Mouse (Mus musculus): ENCODE data around the gene Rbm6.
A peak's percentile ranks its signal among the peaks of the same experiment; 100 is the strongest.

Gene Rbm6

DNA sequence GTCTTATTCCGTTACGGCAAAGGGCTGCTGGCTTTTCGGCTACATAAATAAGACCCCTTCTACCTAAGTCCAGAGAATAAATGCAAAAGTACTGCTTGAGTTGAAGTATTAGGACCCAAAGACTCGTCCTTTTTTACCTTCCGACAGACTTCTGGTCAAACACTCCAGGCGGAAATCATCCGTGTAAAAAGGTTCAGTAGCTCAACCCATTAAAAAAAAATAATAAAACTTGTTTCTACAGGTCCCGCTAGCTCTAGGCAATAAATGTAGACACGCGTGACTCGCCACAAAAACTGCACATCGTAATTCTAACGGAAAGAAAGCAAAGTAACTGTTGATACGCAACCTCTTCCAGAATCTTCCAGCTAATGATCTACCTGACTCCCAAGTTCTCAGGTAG, at the start of gene Rbm6:
TSS of gene Rbm6 (minus strand) at position 101 of the 400 bp plus-strand sequence.
- DNase-seq (ENCODE audit: low spot score) = no peak

DNA sequence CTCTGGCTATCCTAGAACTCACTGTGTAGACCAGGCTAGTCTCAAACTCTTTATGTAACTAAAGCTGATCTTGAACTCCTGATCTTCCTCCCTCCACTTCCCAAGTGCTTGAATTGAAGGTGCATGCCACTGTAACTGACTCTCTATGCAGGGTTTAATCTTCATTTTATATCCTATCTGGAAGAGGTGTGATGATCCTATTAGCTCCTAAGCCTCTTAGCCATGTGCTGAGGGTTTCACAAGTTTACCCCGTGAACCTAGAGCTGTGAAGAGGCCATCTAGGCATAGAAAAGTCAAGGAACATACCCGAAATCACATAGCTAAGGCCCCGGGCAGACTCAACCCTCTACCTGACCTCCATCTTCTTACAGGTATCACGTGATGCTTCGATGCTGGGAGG, 46.4 kb upstream of the Rbm6 start:
- no peak for DNase-seq (ENCODE audit: low spot score)

DNA sequence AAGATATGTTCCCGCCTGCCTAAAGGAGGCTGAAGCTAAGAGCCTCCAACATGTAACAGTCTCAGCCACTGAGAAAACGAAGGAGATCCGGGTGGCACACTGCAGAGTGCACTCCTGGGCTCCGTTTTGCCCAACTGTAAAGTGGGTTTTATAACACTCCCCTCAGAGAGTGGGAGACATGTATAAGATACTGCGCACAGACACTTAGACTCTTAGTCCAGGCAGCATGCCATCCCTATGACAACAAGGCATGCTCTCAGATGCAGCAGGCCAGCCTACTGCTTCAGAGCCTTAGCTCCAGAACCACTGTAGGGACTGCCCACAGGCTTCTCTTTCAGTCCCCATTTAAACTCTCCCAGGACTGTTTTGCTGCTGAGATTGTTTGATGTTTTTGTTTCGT, 45.8 kb upstream of the Rbm6 start:
- no peak for DNase-seq (ENCODE audit: low spot score)

DNA sequence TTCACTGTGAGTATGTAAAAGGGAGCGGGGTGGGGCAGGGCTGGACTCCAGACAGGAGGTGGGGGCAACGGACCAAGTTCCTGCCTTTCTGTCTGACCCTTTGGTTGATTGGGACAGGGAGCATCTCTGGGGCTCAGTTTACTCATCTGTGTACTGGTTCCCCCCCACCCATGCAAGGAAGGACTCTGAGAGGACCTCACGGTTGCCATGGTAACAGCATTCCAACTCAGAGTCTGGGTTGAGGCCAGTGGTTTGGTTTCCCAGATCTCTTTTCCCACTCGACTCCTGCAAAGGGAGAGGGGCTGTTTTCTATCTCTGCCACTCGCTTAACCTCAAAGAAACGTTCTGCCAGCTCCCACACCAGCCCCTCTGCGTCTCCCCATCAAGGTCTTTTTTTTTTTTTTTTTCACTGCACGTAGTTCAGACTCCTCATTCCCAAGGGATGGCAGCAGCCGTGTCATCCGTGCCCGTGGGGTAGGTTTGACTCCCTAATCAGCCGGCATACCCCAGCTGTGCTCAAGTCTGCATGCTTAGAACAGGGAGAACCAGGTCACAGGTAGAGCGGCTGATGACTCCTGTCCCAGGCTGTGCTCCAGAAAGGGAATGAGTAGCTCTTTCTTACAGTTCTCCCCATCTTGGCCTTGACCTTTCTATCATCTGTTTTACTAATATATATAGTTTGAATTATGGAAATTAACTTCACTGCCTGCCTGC, 45.0 kb upstream of the Rbm6 start:
- peak; percentile 78 for DNase-seq (ENCODE audit: low spot score)

DNA sequence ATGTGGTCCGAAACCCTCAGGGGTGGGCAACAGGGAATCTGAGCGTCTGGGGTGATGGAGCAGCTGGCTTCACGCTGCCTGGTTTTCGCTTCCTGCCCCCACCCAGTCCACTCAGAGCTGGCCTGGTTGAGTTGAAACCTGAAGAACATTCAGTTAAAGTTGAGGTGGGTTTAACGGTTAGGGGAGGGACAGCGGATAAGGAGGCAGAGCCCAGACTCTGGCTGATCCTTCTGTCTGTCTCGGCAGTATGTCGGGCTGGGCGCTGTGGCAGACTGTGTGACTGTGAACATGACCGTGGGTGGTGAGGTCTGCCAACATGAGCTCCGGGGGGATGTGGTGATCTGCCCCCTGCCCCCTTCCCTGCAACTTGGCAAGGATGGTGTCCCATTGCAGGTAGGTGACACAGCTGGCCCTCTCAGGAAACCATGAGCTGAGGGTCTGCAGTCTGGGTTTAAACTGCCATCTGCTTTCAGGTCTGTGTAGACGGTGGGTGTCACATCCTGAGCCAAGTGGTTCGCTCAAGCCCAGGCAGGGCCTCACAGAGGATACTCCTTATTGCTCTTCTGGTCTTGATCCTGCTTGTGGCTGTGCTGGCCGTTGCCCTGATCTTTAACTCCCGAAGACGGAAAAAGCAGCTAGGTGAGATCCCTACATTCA, 41.9 kb upstream of the Rbm6 start:
- DNase-seq (ENCODE audit: low spot score) = no peak

DNA sequence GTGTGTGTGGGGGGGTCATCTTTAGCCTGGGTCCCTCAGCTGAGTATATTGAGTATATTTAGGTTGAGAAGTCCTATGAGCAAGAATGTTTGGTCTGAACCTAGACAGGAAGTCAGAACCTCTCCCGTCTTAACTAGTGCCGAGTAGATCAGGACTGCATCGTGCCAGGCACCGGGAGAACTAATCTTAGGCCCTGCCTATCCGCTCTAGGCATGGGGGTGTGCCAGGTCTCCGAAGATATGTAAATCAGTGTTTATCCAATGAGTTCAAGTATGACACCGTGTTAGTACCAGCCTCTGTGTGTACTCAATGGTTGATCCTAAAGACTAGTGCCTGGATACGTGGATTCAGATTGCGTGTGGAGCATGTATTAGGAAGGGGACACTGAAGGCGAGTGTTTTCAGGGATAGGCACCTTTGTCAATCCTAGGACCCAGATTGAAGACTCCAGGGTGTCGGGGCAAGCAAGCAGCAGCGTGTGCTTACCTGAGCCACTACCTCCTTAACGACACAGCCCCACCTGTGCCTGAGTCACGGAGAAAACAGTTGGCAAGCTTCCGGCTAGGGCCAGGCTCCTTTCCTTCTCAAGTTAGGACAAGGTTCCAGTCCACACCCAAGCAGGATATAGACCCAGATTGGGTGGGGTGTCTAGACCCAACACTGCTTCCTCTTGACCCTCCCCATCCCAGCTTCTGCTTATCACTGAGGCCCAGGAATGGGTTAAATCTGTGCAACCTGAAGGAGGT, 37.2 kb upstream of the Rbm6 start:
- no peak for DNase-seq (ENCODE audit: low spot score)

DNA sequence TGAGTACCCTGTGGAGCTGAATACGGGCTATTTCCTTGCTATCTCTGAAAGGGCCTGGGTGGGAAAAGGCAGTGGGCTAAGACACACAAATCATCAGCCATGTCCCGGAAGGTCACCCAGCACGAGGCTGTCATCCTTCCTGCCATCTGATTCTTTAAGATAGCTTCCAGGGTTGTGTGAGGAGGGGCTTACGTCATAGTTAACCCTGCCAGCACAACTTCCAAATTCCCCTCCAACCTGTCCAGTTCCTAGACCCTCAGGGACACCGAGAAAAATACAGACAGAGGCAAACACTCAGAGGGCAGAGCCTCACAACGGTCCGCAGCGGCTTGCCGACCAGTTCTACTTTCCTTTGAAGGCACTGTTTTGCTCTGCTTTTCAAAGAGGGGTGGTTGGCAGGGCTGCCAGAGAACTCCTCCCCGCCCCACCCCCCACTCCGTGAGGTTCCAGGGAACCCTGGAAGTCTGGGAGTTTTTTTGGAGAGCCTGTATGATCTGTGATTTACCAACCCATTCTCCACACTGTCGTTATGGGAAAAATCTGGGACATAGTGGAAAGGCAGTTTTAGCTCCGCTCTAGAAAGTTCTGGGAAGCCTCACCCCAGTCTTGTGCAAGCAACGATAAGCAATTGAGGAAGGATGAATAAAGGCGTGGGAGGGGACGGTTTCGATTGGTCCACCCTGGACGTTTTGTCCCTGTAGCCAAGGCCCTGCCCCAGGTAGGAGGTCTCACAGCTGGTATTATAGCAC, 35.5 kb upstream of the Rbm6 start:
- DNase-seq (ENCODE audit: low spot score) = no peak

DNA sequence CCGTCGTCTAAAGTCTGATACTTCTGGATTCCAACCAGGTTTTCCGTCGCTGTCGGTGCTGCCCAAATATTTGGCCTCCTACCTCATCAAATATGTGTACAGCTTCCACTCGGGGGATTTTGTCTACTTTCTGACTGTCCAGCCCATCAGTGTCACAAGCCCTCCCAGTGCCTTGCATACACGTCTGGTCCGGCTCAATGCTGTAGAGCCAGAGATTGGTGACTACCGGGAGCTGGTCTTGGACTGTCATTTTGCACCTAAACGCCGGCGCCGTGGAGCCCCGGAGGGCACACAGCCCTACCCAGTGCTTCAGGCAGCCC, 34.7 kb upstream of the Rbm6 start:
- DNase-seq (ENCODE audit: low spot score) = no peak

DNA sequence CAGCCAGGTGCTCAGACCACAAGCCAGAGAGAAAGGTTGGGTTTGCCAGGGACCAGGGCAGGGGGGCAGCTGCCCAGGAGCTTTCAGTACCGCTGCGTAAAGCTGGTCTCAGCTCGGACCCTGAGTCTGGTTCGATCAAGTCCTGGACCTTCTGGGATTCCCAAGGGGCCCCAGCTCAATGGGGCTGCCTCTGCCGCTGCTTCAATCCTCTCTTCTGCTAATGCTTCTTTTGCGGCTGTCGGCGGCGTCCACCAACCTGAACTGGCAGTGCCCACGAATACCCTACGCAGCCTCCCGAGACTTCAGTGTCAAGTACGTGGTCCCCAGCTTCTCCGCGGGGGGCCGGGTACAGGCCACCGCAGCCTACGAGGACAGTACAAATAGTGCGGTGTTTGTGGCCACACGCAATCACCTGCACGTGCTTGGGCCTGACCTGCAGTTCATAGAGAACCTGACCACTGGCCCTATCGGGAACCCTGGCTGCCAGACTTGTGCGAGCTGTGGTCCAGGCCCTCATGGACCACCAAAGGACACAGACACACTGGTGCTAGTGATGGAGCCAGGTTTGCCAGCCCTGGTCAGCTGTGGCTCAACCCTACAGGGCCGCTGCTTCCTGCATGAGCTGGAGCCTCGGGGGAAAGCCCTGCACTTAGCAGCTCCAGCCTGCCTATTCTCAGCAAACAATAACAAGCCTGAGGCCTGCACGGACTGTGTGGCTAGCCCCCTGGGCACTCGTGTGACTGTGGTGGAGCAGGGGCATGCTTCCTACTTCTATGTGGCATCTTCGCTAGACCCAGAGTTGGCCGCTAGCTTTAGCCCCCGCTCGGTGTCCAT, 34.1 kb upstream of the Rbm6 start:
- DNase-seq (ENCODE audit: low spot score) = no peak

DNA sequence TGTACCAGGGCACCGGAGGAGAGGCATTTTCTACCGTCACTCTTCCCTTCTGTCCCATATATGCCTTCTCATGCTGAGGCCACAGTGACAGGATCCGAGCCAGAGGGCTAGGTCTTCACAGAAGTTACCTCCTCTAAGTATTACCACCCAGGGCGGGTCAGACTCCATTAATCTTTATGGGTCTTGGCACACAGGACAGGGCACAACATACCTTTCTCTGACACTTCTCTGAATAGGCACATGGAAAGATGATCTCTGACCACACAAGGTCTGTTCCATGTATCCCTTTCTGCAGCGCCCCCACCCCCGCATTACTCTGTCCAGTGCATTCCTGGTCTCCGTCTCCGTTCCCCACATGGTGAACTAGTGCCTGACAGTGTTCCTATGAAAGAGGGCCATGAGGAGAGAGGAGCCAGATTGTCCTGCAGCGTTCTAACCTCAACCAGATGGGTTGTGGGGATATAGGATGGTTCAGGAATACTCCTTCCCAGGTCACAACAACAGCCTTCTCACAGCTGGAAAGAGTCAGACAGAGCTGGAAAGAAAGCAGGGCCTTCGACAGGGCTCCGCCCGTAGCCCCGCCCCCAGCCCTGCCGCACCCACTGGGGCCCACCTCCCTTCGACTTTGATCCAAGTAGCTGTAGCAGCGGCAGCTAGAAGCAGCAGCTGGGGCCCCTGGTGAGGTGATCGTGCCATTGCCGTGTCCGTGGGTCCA, 33.4 kb upstream of the Rbm6 start, which contains the start of gene Mst1r:
TSS of gene Mst1r (plus strand) at position 622 of the 715 bp plus-strand sequence.
- peak; percentile 75 for DNase-seq (ENCODE audit: low spot score)

DNA sequence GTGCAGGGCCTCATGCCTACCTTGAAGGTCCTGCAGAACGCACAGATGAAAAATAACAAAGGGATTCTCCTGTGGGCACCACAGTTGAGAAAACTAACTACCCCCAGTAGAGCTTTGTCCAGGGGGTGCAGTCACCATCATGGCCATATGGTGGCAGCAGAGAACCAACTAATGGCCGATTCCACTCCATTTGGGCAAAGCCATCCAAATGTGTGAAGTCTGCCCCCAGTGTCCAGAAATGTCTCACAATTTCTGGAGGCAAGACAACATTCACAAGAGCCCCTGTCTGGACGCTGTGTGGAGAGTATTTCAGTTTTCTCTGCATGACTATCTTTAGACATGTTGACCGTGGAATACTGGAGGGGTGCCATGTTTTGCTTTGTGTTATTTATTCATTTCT, 31.7 kb upstream of the Rbm6 start:
- DNase-seq (ENCODE audit: low spot score) = peak; percentile 94

DNA sequence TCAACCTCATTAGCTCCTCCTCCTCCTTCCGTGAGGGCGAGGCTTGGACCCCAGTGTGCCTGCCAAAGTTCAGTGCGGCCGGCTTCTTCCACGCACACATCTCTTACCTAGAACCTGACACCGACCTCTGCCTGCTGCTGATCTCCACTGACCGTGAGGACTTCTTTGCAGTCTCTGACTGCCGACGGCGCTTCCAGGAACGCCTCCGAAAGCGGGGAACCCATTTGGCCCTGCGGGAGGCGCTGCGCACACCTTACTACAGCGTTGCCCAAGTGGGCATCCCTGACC, 28.5 kb upstream of the Rbm6 start:
- no peak for DNase-seq (ENCODE audit: low spot score)

DNA sequence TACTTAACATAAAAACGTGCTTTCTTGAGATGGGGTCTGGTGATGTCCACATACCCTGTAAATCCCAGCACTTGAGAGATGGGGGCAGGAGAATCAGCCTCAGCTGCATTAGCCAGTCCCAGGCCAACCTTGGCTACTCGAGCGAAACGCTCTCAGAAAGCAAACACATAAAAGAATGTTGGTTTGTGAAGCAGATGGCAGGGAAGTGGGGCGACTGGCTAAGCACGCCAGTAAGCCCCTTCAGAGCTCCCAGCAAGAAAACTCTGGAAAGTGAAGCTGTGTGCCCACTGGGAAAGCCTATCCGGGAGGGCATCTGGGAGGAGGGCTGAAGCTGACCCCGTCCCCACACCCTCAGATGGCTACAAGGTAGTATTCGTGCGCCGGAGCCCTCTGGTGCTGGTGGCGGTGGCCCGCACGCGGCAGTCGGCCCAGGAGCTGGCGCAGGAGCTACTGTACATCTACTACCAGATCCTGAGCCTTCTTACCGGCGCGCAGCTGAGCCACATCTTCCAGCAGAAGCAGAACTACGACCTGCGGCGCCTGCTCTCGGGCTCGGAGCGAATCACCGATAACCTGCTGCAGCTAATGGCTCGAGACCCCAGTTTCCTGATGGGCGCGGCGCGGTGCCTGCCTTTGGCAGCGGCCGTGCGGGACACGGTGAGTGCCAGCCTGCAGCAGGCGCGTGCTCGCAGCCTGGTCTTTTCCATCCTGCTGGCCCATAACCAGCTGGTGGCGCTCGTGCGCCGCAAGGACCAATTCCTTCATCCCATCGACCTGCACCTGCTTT, 28.0 kb upstream of the Rbm6 start:
- peak; percentile 91 for DNase-seq (ENCODE audit: low spot score)

DNA sequence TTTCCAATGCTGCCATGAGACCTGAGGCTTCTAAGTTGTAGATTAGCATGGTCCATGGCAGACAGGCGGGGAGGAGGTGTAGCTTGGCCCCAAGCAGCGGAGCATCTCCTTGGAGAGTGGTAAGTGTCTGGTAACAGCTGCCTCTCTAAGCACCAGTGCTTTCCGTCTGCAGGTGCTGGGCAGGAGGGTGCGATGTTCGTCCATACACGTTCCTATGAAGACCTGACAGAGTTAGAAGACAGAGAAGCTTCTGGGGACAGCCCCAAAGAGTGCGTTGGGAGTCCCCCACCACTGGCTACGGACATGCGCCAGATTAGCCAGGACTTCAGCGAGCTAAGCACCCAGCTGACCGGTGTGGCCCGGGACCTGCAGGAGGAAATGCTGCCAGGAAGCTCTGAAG, 26.8 kb upstream of the Rbm6 start:
- no peak for DNase-seq (ENCODE audit: low spot score)

DNA sequence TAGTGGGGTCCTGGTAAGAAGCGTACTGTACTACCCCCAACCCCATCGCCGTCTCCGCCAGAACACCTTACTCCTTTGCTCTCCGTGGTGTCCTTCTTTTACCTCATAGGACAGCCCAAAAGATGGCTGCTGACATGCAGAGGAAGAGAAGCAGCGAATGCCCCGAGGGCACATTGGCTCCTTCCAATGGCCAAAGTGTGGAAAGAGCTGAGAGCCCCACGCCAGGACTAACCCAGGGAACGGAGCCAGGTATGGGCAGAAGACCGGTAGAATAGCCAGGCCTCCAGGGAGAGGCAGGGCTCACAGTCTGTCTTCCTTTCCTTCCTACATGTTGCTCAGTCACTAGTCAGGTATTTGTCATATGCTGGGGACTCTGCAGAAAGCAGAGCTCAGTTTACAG, 25.5 kb upstream of the Rbm6 start:
- DNase-seq (ENCODE audit: low spot score) = no peak

DNA sequence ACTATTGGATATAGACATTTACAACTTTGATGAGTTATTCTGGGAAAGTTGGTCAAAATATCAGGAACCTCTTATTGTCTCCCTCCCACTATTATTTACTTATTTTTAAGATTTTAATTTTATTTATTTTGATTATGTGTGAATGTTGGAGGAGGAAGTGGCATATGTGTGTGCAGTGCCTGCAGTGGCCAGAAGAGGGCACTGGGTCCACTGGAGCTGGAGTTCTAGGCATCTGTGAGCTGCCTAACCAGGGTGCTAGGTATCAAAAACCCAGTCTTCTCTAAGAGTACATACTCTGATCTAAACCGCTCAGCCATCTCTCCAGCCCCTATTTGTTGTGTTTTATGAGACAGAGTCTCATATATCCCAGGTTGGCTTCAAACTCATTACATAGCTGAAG, 18.0 kb upstream of the Rbm6 start:
- DNase-seq (ENCODE audit: low spot score) = no peak

DNA sequence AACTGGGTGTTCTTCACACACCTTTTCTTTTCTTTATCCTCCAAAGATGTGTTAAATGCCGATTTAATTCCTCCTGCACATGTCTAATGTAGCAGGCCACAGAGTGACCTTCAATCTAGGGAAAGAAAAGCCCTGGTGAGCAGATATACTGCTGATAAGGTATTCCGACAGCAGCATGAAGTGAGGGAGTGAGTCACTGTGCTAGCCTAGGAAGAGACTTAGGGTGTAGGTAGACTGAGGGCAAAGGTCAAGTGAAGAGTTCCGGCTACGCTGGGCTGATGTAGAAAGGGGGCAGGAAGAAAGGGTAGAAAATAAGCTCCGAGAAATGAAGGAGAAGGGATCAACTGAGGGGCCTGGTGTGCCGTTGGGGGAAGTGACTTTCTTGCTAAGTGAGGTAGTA, 17.2 kb upstream of the Rbm6 start:
- no peak for DNase-seq (ENCODE audit: low spot score)

DNA sequence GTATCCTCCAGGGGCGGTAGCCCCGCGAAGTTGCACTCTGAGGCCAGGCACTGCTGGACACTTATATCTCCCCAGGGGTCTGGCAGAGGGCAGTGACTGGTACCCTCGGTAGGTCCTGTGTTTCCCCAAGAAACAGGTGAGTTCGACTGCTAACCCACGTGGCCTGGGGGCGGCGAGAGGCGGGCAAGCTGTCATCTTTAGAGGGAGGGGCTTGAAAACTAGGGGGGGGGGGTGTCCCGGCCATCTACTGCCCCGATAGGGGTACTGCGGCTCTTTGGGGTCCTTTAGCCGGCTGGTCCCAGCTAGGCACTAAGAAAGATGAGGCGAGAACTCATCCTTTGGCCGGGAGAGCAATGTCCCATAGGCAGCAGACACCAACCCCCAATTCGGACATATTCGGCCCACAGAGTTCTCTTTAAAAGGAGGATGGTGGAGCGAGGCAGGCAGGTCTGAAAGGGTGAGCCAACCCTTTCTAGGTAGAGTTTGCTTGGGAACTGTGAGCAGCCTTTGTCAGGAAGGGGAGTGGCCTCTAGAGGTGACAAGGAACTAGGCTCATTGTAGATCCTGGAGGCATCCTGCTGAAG, 15.3 kb upstream of the Rbm6 start:
- DNase-seq (ENCODE audit: low spot score) = peak; percentile 42

DNA sequence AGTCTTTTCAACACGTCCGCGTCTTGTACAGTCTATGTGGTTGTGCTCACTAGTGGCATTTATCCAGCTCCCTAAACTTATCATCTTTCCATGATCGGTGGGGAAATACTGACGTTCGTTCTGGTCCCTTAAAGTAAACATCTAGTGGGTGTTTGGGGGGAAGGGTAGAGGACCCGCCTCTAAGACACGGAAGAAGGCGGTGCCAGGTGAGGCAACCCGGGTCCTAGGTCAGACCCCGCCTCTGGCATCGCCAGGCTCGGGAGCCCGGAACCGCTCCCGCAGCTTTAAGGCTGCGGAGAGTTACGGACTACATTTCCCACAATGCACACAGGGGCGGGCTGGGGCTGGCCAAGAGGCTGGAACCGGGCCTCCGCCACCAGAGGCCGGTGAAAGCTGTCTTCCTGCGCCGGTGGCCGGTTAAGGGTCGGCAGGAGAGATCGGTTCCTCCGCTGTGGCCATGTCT, 14.8 kb upstream of the Rbm6 start, which contains the start of gene Mon1a:
TSS of gene Mon1a (plus strand) at position 348 of the 463 bp plus-strand sequence.
- DNase-seq (ENCODE audit: low spot score) = peak; percentile 89

DNA sequence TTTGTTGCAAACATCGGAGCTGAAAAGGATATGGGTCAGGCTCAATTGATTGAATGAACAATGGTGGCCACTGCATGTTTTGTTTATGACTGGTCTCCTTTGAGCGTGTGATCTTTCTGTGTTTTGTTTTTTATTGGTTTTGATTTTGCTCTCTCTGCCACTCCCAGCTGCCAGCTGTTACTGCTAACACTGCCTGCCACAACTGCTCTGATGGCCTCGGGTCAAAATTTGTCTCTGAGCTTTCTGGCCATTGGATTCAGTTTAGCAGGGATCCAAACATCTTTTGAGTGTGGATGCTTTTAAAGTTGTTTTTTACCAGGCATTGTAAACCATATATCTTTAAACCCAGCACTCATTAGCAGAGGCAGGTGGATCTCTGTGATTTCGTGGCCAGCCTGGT, 7.4 kb upstream of the Rbm6 start:
- DNase-seq (ENCODE audit: low spot score) = no peak
